34 mouse cellular contexts compared by ENCODE assay signal in the genomic region with DNA sequence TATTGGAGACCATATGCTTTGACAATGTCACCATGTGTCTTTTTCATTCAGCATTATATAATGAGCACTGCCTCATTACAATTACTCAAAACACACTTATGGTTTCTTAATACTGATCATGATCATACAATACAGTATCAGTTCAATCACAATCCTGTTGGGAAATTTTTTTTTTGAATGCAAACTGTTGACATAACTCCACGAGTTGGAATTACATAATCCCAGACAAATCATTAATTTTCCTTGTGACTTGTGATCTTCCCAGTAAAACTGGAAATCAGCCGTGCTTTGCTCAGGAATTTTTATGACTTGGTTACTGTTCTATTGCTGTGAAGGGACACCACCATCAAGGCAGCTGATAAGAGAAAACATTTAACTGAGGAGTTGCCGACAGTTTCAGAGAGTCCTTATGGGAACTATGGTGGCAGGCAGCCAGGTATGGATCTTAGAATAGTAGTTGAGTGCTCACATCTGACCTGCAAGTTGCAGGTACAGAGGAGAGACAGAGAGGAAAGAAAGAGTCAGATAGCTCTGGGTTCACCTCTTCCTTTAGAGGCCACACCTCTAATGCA. TPM values are rescaled to one million over a fixed set of nuclear protein-coding genes. Genes with fewer than 3 reads are reported as not detected.
DNase-seq lines count a peak whose midpoint lies in the region; ATAC-seq and TF ChIP-seq lines count a peak whose summit lies in the region.
"Had no signal": no experiment of that assay in that cellular context is flagged by ENCODE, and none has a peak within 500 bp of the region (broad histone marks: within the 10 kb centered on the region; RNA-seq: fewer than 3 reads in every experiment).

No protein-coding gene starts in this region.

- WGBS in lung, adult 2 months, result 26% methylated on average over 3 of the region's 3 CpGs
- WGBS in intestine, embryonic 15.5 days, result 19% methylated on average over 3 of the region's 3 CpGs

- TF ChIP-seq CTCF in lung, adult 2 months (IDR thresholded peaks at IDR 0.05; ENCODE audit: insufficient read depth, low read length), result no peak

- H3K27me3 ChIP-seq in intestine, embryonic 15.5 days (replicated peaks), result no peaks in the 10 kb centered on the region
- H3K27me3 ChIP-seq: embryonic facial prominence, embryonic 12.5 days; heart, embryonic 12.5 days; hindbrain, embryonic 15.5 days; stomach, embryonic 15.5 days had no signal

- no peaks in the 10 kb centered on the region; the same call in 1 of the 2 replicates for H3K4me1 ChIP-seq in lung, adult 2 months (ENCODE audit: control insufficient read depth, insufficient read depth, low read length)
- H3K4me1 ChIP-seq in intestine, embryonic 15.5 days (replicated peaks), result no peaks in the 10 kb centered on the region
- H3K4me1 ChIP-seq: embryonic facial prominence, embryonic 12.5 days; heart, embryonic 12.5 days; hindbrain, embryonic 10.5 days; hindbrain, embryonic 15.5 days; stomach, embryonic 15.5 days had no signal

- H3K36me3 ChIP-seq in intestine, embryonic 15.5 days, result no peaks in the 10 kb centered on the region
- H3K36me3 ChIP-seq: embryonic facial prominence, embryonic 12.5 days; G1E; heart, embryonic 12.5 days; hindbrain, embryonic 10.5 days; hindbrain, embryonic 15.5 days; stomach, embryonic 15.5 days had no signal

- peak; percentile 8 for DNase-seq in heart, postnatal 4 days
- DNase-seq in heart, adult 9 months (ENCODE audit: low spot score in 2 of 2), result no peak
- DNase-seq in lung, postnatal 10 days, result peak; percentile 4
- DNase-seq in lung, adult 2 months, result no peak
- DNase-seq in cerebellum, postnatal 36 days, result no peak
- no peak for DNase-seq in spleen, adult 12 weeks (ENCODE audit: low spot score)
- DNase-seq: adrenal gland, postnatal 10 days; cerebellum, adult 9-10 months; embryo, embryonic 11 days; gastrocnemius, postnatal 14 days; heart, adult 11 months; left cerebral cortex, postnatal 4 days; lung, embryonic 14.5 days; midbrain, embryonic 14.5 days; retina, postnatal 1 day; right cerebral cortex, postnatal 14 days; thymus, adult 18-20 months; thymus, postnatal 25 days had no signal

- no peaks in the 10 kb centered on the region for H3K9me3 ChIP-seq in intestine, embryonic 15.5 days
- H3K9me3 ChIP-seq: embryonic facial prominence, embryonic 12.5 days; G1E; heart, embryonic 12.5 days; hindbrain, embryonic 10.5 days; hindbrain, embryonic 15.5 days; stomach, embryonic 15.5 days had no signal

- H3K4me3 ChIP-seq in lung, adult 2 months (replicated peaks; ENCODE audit: extremely low read depth, low read depth, low read length), result no peak overlapping the region
- no peak overlapping the region for H3K4me3 ChIP-seq in intestine, embryonic 15.5 days (replicated peaks)
- H3K4me3 ChIP-seq: embryonic facial prominence, embryonic 12.5 days; heart, embryonic 12.5 days; hindbrain, embryonic 10.5 days; hindbrain, embryonic 15.5 days; left cerebral cortex, adult 2 months; stomach, embryonic 15.5 days had no signal

- no peak overlapping the region for H3K4me2 ChIP-seq in intestine, embryonic 15.5 days (replicated peaks)
- H3K4me2 ChIP-seq: embryonic facial prominence, embryonic 12.5 days; heart, embryonic 12.5 days; hindbrain, embryonic 15.5 days; lung, embryonic 14.5 days; stomach, embryonic 15.5 days had no signal

- H3K9ac ChIP-seq in intestine, embryonic 15.5 days, result no peak overlapping the region
- H3K9ac ChIP-seq: embryonic facial prominence, embryonic 12.5 days; heart, embryonic 12.5 days; hindbrain, embryonic 15.5 days; liver, embryonic 14.5 days; lung, embryonic 14.5 days; stomach, embryonic 15.5 days had no signal

- ATAC-seq in intestine, embryonic 15.5 days, result peak; percentile 97
- ATAC-seq: forebrain, embryonic 14.5 days; inflammation-experienced regulatory T-cells, adult 6 months had no signal

- no peak overlapping the region for H3K27ac ChIP-seq in intestine, embryonic 15.5 days
- H3K27ac ChIP-seq: embryonic facial prominence, embryonic 12.5 days; hindbrain, embryonic 10.5 days; hindbrain, embryonic 15.5 days; left cerebral cortex, adult 2 months; liver, embryonic 14.5 days; stomach, embryonic 15.5 days had no signal

- TF ChIP-seq POLR2A in lung, adult 2 months (IDR thresholded peaks at IDR 0.05; ENCODE audit: borderline replicate concordance, extremely low read depth, low read depth, low read length), result no peak

RNA-seq across cellular contexts. Expression of a gene that starts 53.8 kb away (rescaled TPM):
- total RNA-seq in heart, postnatal 4 days (2021), result not detected
- 0.11 TPM in 1 of 2 replicates, not detected in the other for polyA plus RNA-seq in lung, adult 2 months (2012; rRNA removed)
- polyA plus RNA-seq in intestine, embryonic 15.5 days (2015; fragmentation: Nextera tagmentation; extraction: Ambion mirVana), result 0.18 TPM in 1 of 2 replicates, not detected in the other
- total RNA-seq: gastrocnemius, postnatal 14 days; left cerebral cortex, adult 2 months; left cerebral cortex, postnatal 4 days; monocyte, adult 5-6 weeks had no signal
- polyA plus RNA-seq: embryonic facial prominence, embryonic 12.5 days; forebrain, embryonic 14.5 days; G1E; heart, embryonic 12.5 days; heart, postnatal 0 days; hindbrain, embryonic 10.5 days; hindbrain, embryonic 15.5 days; kidney, embryonic 16.5 days; limb, embryonic 14.5 days; liver, embryonic 14.5 days; lung, embryonic 14.5 days; midbrain, embryonic 14.5 days; neural tube, embryonic 14.5 days had no signal

Comparison
In these comparisons a context has a peak if more than half of its experiments do, and no peak if none do; other contexts are left out.
1. DNase-seq: peak in heart, postnatal 4 days (single experiment) and lung, postnatal 10 days (single experiment); none in heart, adult 9 months (0 of 2), lung, adult 2 months (single experiment), cerebellum, postnatal 36 days (0 of 2) and spleen, adult 12 weeks (single experiment).